Mouse (Mus musculus): ENCODE measurements around the gene Fbxl13. TPM values are rescaled to one million over a fixed set of nuclear protein-coding genes. Genes with fewer than 3 reads are reported as not detected.

The Fbxl13 gene
- polyA plus RNA-seq, 1 experiment from 2014 or later = 0.46 TPM

- Histone ChIP-seq H3K36me3 (ENCODE audit: insufficient read depth, low read length) (no peaks in the 10 kb centered on the region), H3K4me3 (replicated peaks; ENCODE audit: low read depth, low read length) (no peak overlapping the region), H3K4me1 (replicated peaks; ENCODE audit: insufficient read depth, low read length) (no peaks in the 10 kb centered on the region; the same call in 1 of the 2 replicates), H3K27me3 (ENCODE audit: insufficient read depth, low read length) (no peaks in the 10 kb centered on the region), H3K27ac (peak overlapping the region; percentile 83), H3K9me3 (replicated peaks; ENCODE audit: low read length) (no peaks in the 10 kb centered on the region), H3K9ac (ENCODE audit: low read depth, low read length) (no peak overlapping the region), H3K4me2 (ENCODE audit: low read length) (no peak overlapping the region)
- TF ChIP-seq CTCF (IDR thresholded peaks at IDR 0.05; ENCODE audit: low read depth) = no peak
- no peak for DNase-seq (ENCODE audit: low spot score)
- no peak for ATAC-seq (replicated peaks; ENCODE audit: low FRiP score, low read depth)
- WGBS = 77% methylated on average over 11 of the region's 11 CpGs
Measured at GRCm38 (mm10) chr5:21526835-21527485, 118.5 kb downstream of the Fbxl13 start.

- no peak overlapping the region for H3K4me2 ChIP-seq (ENCODE audit: low read length)
Measured at GRCm38 (mm10) chr5:21519166-21519565, 126.3 kb downstream of the Fbxl13 start.

GRCm38 (mm10) chr5:21518207-21518606, 127.2 kb downstream of the Fbxl13 start:
- no peak overlapping the region for H3K9ac ChIP-seq (ENCODE audit: low read depth, low read length)
- no peaks in the 10 kb centered on the region for H3K27me3 ChIP-seq (ENCODE audit: insufficient read depth, low read length)
- TF ChIP-seq CTCF (IDR thresholded peaks at IDR 0.05; ENCODE audit: low read depth) = no peak
- no peak overlapping the region for H3K27ac ChIP-seq
- WGBS = 88% methylated on average over 4 of the region's 4 CpGs
- H3K36me3 ChIP-seq (ENCODE audit: insufficient read depth, low read length) = no peaks in the 10 kb centered on the region
- DNase-seq (ENCODE audit: low spot score) = no peak
- H3K4me1 ChIP-seq (replicated peaks; ENCODE audit: insufficient read depth, low read length) = no peaks in the 10 kb centered on the region
- no peak overlapping the region for H3K4me2 ChIP-seq (ENCODE audit: low read length)
- no peaks in the 10 kb centered on the region for H3K9me3 ChIP-seq (replicated peaks; ENCODE audit: low read length)
- no peak overlapping the region for H3K4me3 ChIP-seq (replicated peaks; ENCODE audit: low read depth, low read length)
- ATAC-seq (replicated peaks; ENCODE audit: low FRiP score, low read depth) = no peak

More at GRCm38 (mm10) chr5:21519166-21519565, 126.3 kb downstream of the Fbxl13 start:
- ATAC-seq (replicated peaks; ENCODE audit: low FRiP score, low read depth) (no peak), DNase-seq (ENCODE audit: low spot score) (no peak)
- whole genome bisulfite sequencing = 84% methylated on average over 3 of the region's 3 CpGs
- no peaks in the 10 kb centered on the region for H3K4me1 ChIP-seq (replicated peaks; ENCODE audit: insufficient read depth, low read length)
- H3K4me3 ChIP-seq (replicated peaks; ENCODE audit: low read depth, low read length) = no peak overlapping the region
- H3K27me3 ChIP-seq (ENCODE audit: insufficient read depth, low read length) = no peaks in the 10 kb centered on the region
- H3K36me3 ChIP-seq (ENCODE audit: insufficient read depth, low read length) = no peaks in the 10 kb centered on the region
- no peak overlapping the region for H3K27ac ChIP-seq
- H3K9me3 ChIP-seq (replicated peaks; ENCODE audit: low read length) = no peaks in the 10 kb centered on the region
- no peak for TF ChIP-seq CTCF (IDR thresholded peaks at IDR 0.05; ENCODE audit: low read depth)
- H3K9ac ChIP-seq (ENCODE audit: low read depth, low read length) = no peak overlapping the region

DNA sequence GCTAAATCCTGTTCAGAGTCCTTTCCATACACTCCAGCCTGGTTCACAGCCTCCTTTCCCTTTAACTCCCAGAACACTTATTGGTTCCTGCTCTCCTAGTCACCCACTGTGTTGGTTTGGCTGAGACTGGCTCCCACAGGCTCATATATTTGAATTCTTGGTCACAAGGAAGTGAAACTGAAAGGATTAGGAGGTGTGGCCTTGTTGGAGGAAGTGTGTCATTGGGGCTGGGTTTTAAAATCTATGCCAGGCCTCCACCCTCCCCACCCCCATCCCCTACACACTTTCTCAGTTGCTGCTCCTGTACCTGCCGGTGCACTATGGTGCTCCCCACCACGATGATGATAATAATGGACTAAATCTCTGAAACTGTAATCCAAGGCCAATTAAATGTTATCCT, 127.9 kb downstream of the Fbxl13 start:
- Histone ChIP-seq H3K4me3 (replicated peaks; ENCODE audit: low read depth, low read length) (no peak overlapping the region), H3K9me3 (replicated peaks; ENCODE audit: low read length) (no peaks in the 10 kb centered on the region), H3K4me1 (replicated peaks; ENCODE audit: insufficient read depth, low read length) (no peaks in the 10 kb centered on the region), H3K9ac (ENCODE audit: low read depth, low read length) (no peak overlapping the region), H3K27me3 (ENCODE audit: insufficient read depth, low read length) (no peaks in the 10 kb centered on the region), H3K36me3 (ENCODE audit: insufficient read depth, low read length) (no peaks in the 10 kb centered on the region), H3K27ac (no peak overlapping the region), H3K4me2 (ENCODE audit: low read length) (no peak overlapping the region)
- WGBS = 93% methylated on average over 2 of the region's 2 CpGs
- TF ChIP-seq CTCF (IDR thresholded peaks at IDR 0.05; ENCODE audit: low read depth) = no peak
- no peak for DNase-seq (ENCODE audit: low spot score)
- ATAC-seq (replicated peaks; ENCODE audit: low FRiP score, low read depth) = no peak

- no peak for TF ChIP-seq CTCF (IDR thresholded peaks at IDR 0.05; ENCODE audit: low read depth)
- H3K9me3 ChIP-seq (replicated peaks; ENCODE audit: low read length) = no peaks in the 10 kb centered on the region
- WGBS = 41% methylated on average over 10 of the region's 10 CpGs
- no peak overlapping the region for H3K4me2 ChIP-seq (ENCODE audit: low read length)
- 0 out of 2 replicates have a peak overlapping the region, but pooled peaks have one; percentile 40 for H3K27ac ChIP-seq
- H3K27me3 ChIP-seq (ENCODE audit: insufficient read depth, low read length) = no peaks in the 10 kb centered on the region
- H3K36me3 ChIP-seq (ENCODE audit: insufficient read depth, low read length) = no peaks in the 10 kb centered on the region
- no peak overlapping the region for H3K9ac ChIP-seq (ENCODE audit: low read depth, low read length)
- no peak; the same call in 1 of the 2 replicates for ATAC-seq (replicated peaks; ENCODE audit: low FRiP score, low read depth)
- peak; percentile 77 for DNase-seq (ENCODE audit: low spot score)
- H3K4me3 ChIP-seq (replicated peaks; ENCODE audit: low read depth, low read length) = no peak overlapping the region
- H3K4me1 ChIP-seq (replicated peaks; ENCODE audit: insufficient read depth, low read length) = no peaks in the 10 kb centered on the region
Measured at GRCm38 (mm10) chr5:21513363-21513762, 132.1 kb downstream of the Fbxl13 start.

DNA sequence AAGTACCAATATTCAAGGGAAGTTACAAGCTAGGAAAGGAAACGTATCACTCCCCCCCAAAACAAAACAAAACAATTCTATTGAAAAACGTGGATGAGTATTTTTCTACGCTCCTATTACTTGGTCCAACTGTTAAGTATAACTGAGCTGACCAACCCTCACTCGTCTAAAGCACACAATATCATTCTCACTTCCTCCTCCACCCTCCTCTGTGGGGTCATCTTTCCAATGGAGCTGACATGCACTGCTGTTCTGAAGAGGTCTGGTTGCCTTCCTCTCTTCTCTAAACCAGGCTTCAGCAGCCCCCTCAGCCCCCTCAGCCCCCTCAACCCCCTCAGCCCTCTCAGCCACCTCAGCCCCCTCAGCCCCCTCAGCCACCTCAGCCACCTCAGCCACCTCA, 135.6 kb downstream of the Fbxl13 start:
- H3K9me3 ChIP-seq (replicated peaks; ENCODE audit: low read length) = no peaks in the 10 kb centered on the region
- H3K27me3 ChIP-seq (ENCODE audit: insufficient read depth, low read length) = no peaks in the 10 kb centered on the region
- TF ChIP-seq CTCF (IDR thresholded peaks at IDR 0.05; ENCODE audit: low read depth) = no peak
- H3K36me3 ChIP-seq (ENCODE audit: insufficient read depth, low read length) = no peaks in the 10 kb centered on the region
- H3K27ac ChIP-seq = no peak overlapping the region
- H3K4me1 ChIP-seq (replicated peaks; ENCODE audit: insufficient read depth, low read length) = no peaks in the 10 kb centered on the region
- ATAC-seq (replicated peaks; ENCODE audit: low FRiP score, low read depth) (no peak), DNase-seq (ENCODE audit: low spot score) (no peak)
- no peak overlapping the region for H3K4me3 ChIP-seq (replicated peaks; ENCODE audit: low read depth, low read length)
- 42% methylated on average over 4 of the region's 4 CpGs for WGBS
- no peak overlapping the region for H3K4me2 ChIP-seq (ENCODE audit: low read length)
- no peak overlapping the region for H3K9ac ChIP-seq (ENCODE audit: low read depth, low read length)

DNA sequence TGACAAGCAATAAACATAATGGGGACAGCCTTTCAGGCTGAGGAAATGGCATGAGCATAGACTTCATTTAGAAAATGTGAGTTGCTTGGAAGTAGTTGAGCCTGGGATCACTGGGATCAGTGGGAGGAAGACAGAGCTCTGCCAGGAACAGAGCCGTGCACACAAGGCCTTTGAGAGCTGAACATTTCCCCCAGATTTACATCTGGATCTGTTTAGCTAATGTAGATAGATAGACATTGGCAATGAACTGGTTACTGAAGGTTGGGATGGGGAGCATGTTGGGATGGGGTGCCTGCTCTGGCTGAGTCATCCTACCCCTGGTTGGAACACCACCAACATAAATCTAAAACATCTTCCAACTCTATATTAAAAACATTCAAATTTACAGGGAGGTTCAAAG, 138.5 kb downstream of the Fbxl13 start:
- no peak overlapping the region for H3K4me3 ChIP-seq (replicated peaks; ENCODE audit: low read depth, low read length)
- H3K4me1 ChIP-seq (replicated peaks; ENCODE audit: insufficient read depth, low read length) = no peaks in the 10 kb centered on the region
- ATAC-seq (replicated peaks; ENCODE audit: low FRiP score, low read depth) (no peak), DNase-seq (ENCODE audit: low spot score) (no peak)
- no peaks in the 10 kb centered on the region for H3K27me3 ChIP-seq (ENCODE audit: insufficient read depth, low read length)
- H3K27ac ChIP-seq = no peak overlapping the region
- no peak for TF ChIP-seq CTCF (IDR thresholded peaks at IDR 0.05; ENCODE audit: low read depth)
- H3K9me3 ChIP-seq (replicated peaks; ENCODE audit: low read length) = no peaks in the 10 kb centered on the region
- no peak overlapping the region for H3K4me2 ChIP-seq (ENCODE audit: low read length)
- no peak overlapping the region for H3K9ac ChIP-seq (ENCODE audit: low read depth, low read length)
- H3K36me3 ChIP-seq (ENCODE audit: insufficient read depth, low read length) = no peaks in the 10 kb centered on the region
- WGBS = 63% methylated on average over 1 of the region's 1 CpGs

Data from kidney, postnatal 0 days (tissue).